Mouse (Mus musculus): ENCODE data around the gene Cyb561d2.

DNA sequence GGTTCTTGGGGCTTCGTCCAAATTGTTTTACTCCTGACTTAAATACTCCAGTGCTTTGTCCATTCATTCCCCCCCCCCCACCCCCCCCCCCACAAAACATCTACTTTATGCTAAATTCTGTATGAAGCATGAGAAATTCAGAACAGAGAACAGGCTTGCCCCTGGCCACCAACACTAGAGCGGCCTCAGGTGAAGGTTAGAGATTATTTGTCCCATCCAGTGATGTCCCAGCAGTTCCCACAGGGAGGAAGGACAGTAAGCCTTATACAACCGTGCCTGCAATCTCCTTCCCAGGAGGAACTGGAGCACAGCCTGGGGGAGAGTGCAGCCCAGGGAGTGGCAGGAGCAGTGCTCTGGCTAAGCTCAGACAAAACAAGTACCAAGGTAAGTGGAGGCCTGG, 36.6 kb upstream of the Cyb561d2 start, which contains the start of gene Naa80:
- TF ChIP-seq GATA1 (IDR thresholded peaks at IDR 0.05; ENCODE audit: borderline replicate concordance, low read length) (no peak), FLI1 (IDR thresholded peaks at IDR 0.05; ENCODE audit: low read length) (no peak)

All from megakaryocyte, embryonic 14.5 days (primary cell).